Mouse (Mus musculus) embryonic facial prominence, embryonic 14.5 days (tissue): ENCODE data around the gene Gpr107. TPM values are rescaled to one million over a fixed set of nuclear protein-coding genes. Genes with fewer than 3 reads are reported as not detected.
"Not testable (repeated sequence)": the region's sequence is repeated elsewhere in the genome, so short reads cannot be mapped to it uniquely, and the experiment has no call there.

Source experiments
- ATAC-seq: fragments of 200-750 bp; cut with Nextera tagmentation; 2 replicates; pipeline ENCODE4 v1.8.0; 2017; ENCODE audit warnings: low read depth, moderate number of reproducible peaks, moderate TSS enrichment
- DNase-seq: peaks from one replicate; pipeline ENCODE4 v3.0.0-alpha.2; 2015; ENCODE audit warnings: low spot score
- H3K27ac ChIP-seq: fragments of 300-500 bp; sonication (generic); replicated peaks from 2 replicates; pipeline ENCODE4 v1.5.1; 2014; ENCODE audit warnings: low read depth, mild to moderate bottlenecking, low read length, moderate library complexity
- H3K27me3 ChIP-seq: fragments of 300-500 bp; sonication (generic); replicated peaks from 2 replicates; pipeline ENCODE4 v1.6.1; 2014; ENCODE audit warnings: low read length; ENCODE audit not compliant: control insufficient read depth, insufficient read depth
- H3K36me3 ChIP-seq: fragments of 300-500 bp; sonication (generic); 2 replicates; pipeline ENCODE4 v1.6.1; 2014; ENCODE audit warnings: low read length, mixed read lengths; ENCODE audit not compliant: control insufficient read depth, insufficient read depth
- H3K4me1 ChIP-seq: fragments of 300-500 bp; sonication (generic); 2 replicates; pipeline ENCODE4 v1.6.1; 2014; ENCODE audit warnings: antibody characterized with exemption, low read length; ENCODE audit not compliant: control insufficient read depth, insufficient read depth
- H3K4me2 ChIP-seq: fragments of 300-500 bp; sonication (generic); 2 replicates; pipeline ENCODE4 v1.6.1; 2014; ENCODE audit warnings: low read depth, mild to moderate bottlenecking, low read length, moderate library complexity, mixed read lengths
- H3K4me3 ChIP-seq: fragments of 300-500 bp; sonication (generic); 2 replicates; pipeline ENCODE4 v1.5.1; 2014; ENCODE audit warnings: low read depth, mild to moderate bottlenecking, low read length
- H3K9ac ChIP-seq: fragments of 300-500 bp; sonication (generic); 2 replicates; pipeline ENCODE4 v1.6.1; 2014; ENCODE audit warnings: low read depth, mild to moderate bottlenecking, low read length, moderate library complexity, mixed read lengths
- H3K9me3 ChIP-seq: fragments of 300-500 bp; sonication (generic); 2 replicates; pipeline ENCODE4 v1.6.1; 2016; ENCODE audit warnings: low read length; ENCODE audit not compliant: control insufficient read depth
- WGBS: fragments of 180-500 bp; shearing (Covaris S2); extraction: QIAGEN DNeasy Blood & Tissue Kit; methylation state at CpG from one replicate; pipeline ENCODE4 v1.1.7; 2014; 5-methylcytosine and 5-hydroxymethylcytosine counted together
- polyA plus RNA-seq: library from polyadenylated mRNA; unstranded; fragments of >200 nt; fragmentation: Nextera tagmentation; extraction: Ambion mirVana; gene quantifications from 2 replicates; pipeline ENCODE4 v1.2.1, GENCODE M21; 2014

The Gpr107 gene
- polyA plus RNA-seq, 1 experiment from 2014 or later = 27.4 TPM

- Histone ChIP-seq H3K9me3 (no peaks in the 10 kb centered on the region), H3K9ac (no peak overlapping the region), H3K4me1 (peaks cover 8% of the 10 kb centered on the region; the same call in 1 of the 2 replicates), H3K36me3 (no peaks in the 10 kb centered on the region), H3K27ac (no peak overlapping the region), H3K4me3 (no peak overlapping the region), H3K4me2 (no peak overlapping the region), H3K27me3 (no peaks in the 10 kb centered on the region)
- DNase-seq (no peak), ATAC-seq (no peak)
- 89% methylated on average over 10 of the region's 10 CpGs for WGBS
Measured at GRCm38 (mm10) chr2:31160147-31160920, 8.2 kb downstream of the Gpr107 start.

GRCm38 (mm10) chr2:31161620-31162019, 9.5 kb downstream of the Gpr107 start:
- H3K36me3 ChIP-seq = no peaks in the 10 kb centered on the region
- H3K4me1 ChIP-seq = peaks cover 11% of the 10 kb centered on the region; the same call in 1 of the 2 replicates
- H3K27me3 ChIP-seq = no peaks in the 10 kb centered on the region
- DNase-seq (no peak), ATAC-seq (no peak)
- H3K27ac ChIP-seq = no peak overlapping the region
- WGBS = 88% methylated on average over 4 of the region's 4 CpGs
- H3K9ac ChIP-seq = no peak overlapping the region
- H3K4me2 ChIP-seq = no peak overlapping the region
- H3K4me3 ChIP-seq = no peak overlapping the region
- no peaks in the 10 kb centered on the region for H3K9me3 ChIP-seq

- Histone ChIP-seq H3K36me3 (peaks cover 13% of the 10 kb centered on the region), H3K9me3 (no peaks in the 10 kb centered on the region), H3K4me2 (no peak overlapping the region), H3K27me3 (no peaks in the 10 kb centered on the region), H3K4me1 (peaks cover 11% of the 10 kb centered on the region; the same call in 1 of the 2 replicates), H3K4me3 (no peak overlapping the region), H3K9ac (no peak overlapping the region), H3K27ac (peak overlapping the region; percentile 75)
- DNase-seq (peak; percentile 74), ATAC-seq (peak; percentile 85)
- 70% methylated on average over 11 of the region's 11 CpGs for WGBS
Measured at GRCm38 (mm10) chr2:31163361-31164118, 11.4 kb downstream of the Gpr107 start.

- DNase-seq (peak; percentile 69), ATAC-seq (no peak)
- peaks cover 27% of the 10 kb centered on the region for H3K36me3 ChIP-seq
- 20% methylated on average over 5 of the region's 5 CpGs for WGBS
- no peak overlapping the region for H3K4me3 ChIP-seq
- H3K27me3 ChIP-seq = no peaks in the 10 kb centered on the region
- H3K4me2 ChIP-seq = no peak overlapping the region
- H3K27ac ChIP-seq = peak overlapping the region; percentile 75
- H3K9me3 ChIP-seq = no peaks in the 10 kb centered on the region
- H3K9ac ChIP-seq = 0 out of 2 replicates have a peak overlapping the region, but pooled peaks have one; percentile 19
- H3K4me1 ChIP-seq = peaks cover 11% of the 10 kb centered on the region; the same call in 1 of the 2 replicates
Measured at GRCm38 (mm10) chr2:31164841-31165455, 12.8 kb downstream of the Gpr107 start.

GRCm38 (mm10) chr2:31165529-31165928, 13.4 kb downstream of the Gpr107 start:
- DNase-seq (no peak), ATAC-seq (no peak)
- WGBS = 49% methylated on average over 4 of the region's 4 CpGs
- peaks cover 33% of the 10 kb centered on the region for H3K36me3 ChIP-seq
- no peak overlapping the region for H3K9ac ChIP-seq
- H3K4me1 ChIP-seq = peaks cover 11% of the 10 kb centered on the region; the same call in 1 of the 2 replicates
- no peaks in the 10 kb centered on the region for H3K27me3 ChIP-seq
- no peak overlapping the region for H3K4me2 ChIP-seq
- H3K27ac ChIP-seq = peak overlapping the region; percentile 75
- H3K9me3 ChIP-seq = no peaks in the 10 kb centered on the region
- H3K4me3 ChIP-seq = no peak overlapping the region

GRCm38 (mm10) chr2:31167571-31167970, 15.5 kb downstream of the Gpr107 start:
- 90% methylated on average over 2 of the region's 2 CpGs for WGBS
- not testable (repeated sequence) for H3K4me2 ChIP-seq, H3K27me3 ChIP-seq, H3K9me3 ChIP-seq, DNase-seq, H3K9ac ChIP-seq, ATAC-seq, H3K4me3 ChIP-seq, H3K27ac ChIP-seq
- H3K36me3 ChIP-seq = peaks cover 53% of the 10 kb centered on the region
- H3K4me1 ChIP-seq = peaks cover 11% of the 10 kb centered on the region; the same call in 1 of the 2 replicates

GRCm38 (mm10) chr2:31169001-31169400, 16.9 kb downstream of the Gpr107 start:
- H3K4me3 ChIP-seq = no peak overlapping the region
- H3K27ac ChIP-seq = no peak overlapping the region
- H3K36me3 ChIP-seq = peaks cover 67% of the 10 kb centered on the region
- H3K27me3 ChIP-seq = no peaks in the 10 kb centered on the region
- no peaks in the 10 kb centered on the region for H3K9me3 ChIP-seq
- 91% methylated on average over 10 of the region's 10 CpGs for WGBS
- H3K4me1 ChIP-seq = peaks cover 11% of the 10 kb centered on the region; the same call in 1 of the 2 replicates
- H3K4me2 ChIP-seq = no peak overlapping the region
- ATAC-seq (no peak), DNase-seq (no peak)
- H3K9ac ChIP-seq = no peak overlapping the region

- ATAC-seq (no peak), DNase-seq (no peak)
- WGBS = 95% methylated on average over 6 of the region's 6 CpGs
- H3K9ac ChIP-seq = no peak overlapping the region
- no peaks in the 10 kb centered on the region for H3K27me3 ChIP-seq
- no peak overlapping the region for H3K4me3 ChIP-seq
- no peak overlapping the region for H3K27ac ChIP-seq
- peaks cover 5% of the 10 kb centered on the region; the same call in 1 of the 2 replicates for H3K4me1 ChIP-seq
- H3K9me3 ChIP-seq = no peaks in the 10 kb centered on the region
- peaks cover 78% of the 10 kb centered on the region for H3K36me3 ChIP-seq
- no peak overlapping the region for H3K4me2 ChIP-seq
Measured at GRCm38 (mm10) chr2:31170164-31170563, 18.0 kb downstream of the Gpr107 start.
